Mouse (Mus musculus): ENCODE results near the gene Ctcf.

DNA sequence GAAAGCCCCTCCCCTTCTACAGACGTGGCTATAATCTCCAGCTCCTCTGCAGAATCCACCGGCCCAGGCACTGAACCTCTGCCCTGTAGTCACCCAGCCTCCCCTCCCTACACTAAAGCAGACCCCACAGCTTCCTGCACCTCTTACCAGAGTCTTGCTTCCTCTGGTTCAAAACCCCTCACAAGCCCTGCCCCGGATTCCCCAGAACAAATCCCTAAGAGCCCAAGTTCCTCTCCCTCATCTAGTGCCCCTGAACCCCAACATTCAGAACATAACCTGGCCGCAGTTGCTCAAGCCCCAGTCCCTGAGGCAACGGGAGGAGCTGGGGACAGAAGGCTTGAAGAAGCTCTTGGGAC, 18.1 kb upstream of the Ctcf start:
- TF ChIP-seq POLR2A (IDR thresholded peaks at IDR 0.05; ENCODE audit: low read depth, low read length) (no peak), CTCF (conservative IDR thresholded peaks at IDR 0.05; ENCODE audit: insufficient read depth, insufficient read length, low read depth, low read length) (no peak)
